Mouse (Mus musculus) adrenal gland, postnatal 4 days (tissue): ENCODE results near the gene Neurod2. TPM values are rescaled to one million over a fixed set of nuclear protein-coding genes. Genes with fewer than 3 reads are reported as not detected.

ENCODE experiments used
- DNase-seq, 2 experiments: peaks; one replicate each; pipeline ENCODE4 v3.0.0; 2021 to 2022; ENCODE audit warnings: low spot score in 2 of 2, mixed read lengths in 2 of 2
- total RNA-seq, 2 experiments: library from RNA; stranded (reverse); gene quantifications; 2 replicates each; pipeline ENCODE4 v1.2.3; 2021

The Neurod2 gene
- total RNA-seq, 2 experiments from 2014 or later, result 0.34 TPM; not detected in 1

DNA sequence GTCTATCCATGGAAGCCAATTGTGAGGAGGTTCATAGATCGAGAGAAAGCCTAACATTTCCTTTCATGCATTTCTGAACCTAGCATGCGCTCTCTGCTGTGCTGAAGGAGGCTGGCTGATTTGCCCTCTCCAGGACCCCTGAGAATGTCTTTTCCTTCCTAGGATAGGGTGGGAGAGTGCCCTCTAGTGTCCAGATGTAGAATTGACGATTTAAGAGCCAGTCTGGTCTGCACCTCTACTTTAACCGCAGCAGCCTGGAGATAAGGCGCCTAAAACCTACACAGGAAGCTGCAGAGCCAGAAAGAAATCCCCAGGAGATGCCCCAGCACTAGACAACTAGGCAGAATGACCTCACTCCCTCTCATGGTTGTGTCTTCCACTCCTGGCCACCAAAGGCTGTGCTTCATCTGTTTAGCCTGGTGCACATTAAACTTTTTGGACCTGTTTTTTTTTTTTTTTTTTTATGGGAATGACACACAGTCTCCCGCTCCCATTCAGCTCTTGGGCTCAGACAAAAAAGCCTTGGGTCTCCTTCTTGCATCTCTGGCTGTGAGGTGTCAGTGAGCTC lies 26.4 kb upstream of the Neurod2 start:
- DNase-seq, result no peak

DNA sequence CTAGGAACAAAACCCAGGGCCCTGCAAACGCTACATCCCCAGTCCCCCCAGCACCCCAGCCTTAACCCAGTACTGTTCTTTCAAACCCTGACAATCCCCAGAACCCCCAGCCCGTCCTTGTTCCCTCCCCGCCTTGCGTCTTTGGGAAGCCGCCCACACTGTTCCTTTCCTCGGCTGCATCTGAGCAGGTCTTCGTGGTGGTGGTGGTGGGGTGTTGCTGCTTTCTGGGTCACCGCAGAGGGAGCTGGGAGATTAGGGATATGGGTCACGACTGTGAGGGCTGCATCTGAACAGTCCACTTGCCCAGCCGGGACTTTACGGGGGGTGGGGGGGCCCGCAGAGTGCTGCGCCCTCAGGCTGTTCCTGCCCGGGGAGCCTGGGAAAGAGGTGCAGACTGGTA lies 25.0 kb upstream of the Neurod2 start:
- no peak for DNase-seq

DNA sequence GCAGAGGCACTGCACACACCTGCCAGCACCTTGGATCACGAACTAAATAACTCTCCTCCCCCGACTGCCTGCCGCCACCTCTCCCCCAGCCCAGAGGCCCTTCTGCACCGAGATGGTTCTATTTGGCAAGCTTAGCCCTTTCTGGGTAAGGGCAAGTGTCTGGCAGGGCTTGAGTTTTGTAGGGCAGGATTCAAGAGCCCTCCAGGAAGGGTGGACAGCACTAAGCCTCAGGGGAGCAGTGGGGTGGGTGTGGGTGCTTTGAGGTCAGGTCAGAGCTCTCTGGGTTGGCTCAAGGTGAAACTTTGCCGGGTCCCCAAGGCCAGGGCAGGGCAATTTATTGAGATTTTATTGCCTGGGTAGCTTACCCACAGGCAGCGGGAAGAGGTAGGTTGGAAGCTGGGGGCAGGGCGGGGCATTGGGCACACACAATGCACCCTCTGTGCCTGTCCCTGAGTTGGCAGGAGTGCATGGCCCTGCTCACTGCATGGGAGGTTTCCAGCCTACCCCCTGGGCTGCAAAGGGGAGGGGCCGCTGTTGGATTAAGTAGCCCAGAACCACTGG lies 24.3 kb upstream of the Neurod2 start:
- no peak for DNase-seq

DNA sequence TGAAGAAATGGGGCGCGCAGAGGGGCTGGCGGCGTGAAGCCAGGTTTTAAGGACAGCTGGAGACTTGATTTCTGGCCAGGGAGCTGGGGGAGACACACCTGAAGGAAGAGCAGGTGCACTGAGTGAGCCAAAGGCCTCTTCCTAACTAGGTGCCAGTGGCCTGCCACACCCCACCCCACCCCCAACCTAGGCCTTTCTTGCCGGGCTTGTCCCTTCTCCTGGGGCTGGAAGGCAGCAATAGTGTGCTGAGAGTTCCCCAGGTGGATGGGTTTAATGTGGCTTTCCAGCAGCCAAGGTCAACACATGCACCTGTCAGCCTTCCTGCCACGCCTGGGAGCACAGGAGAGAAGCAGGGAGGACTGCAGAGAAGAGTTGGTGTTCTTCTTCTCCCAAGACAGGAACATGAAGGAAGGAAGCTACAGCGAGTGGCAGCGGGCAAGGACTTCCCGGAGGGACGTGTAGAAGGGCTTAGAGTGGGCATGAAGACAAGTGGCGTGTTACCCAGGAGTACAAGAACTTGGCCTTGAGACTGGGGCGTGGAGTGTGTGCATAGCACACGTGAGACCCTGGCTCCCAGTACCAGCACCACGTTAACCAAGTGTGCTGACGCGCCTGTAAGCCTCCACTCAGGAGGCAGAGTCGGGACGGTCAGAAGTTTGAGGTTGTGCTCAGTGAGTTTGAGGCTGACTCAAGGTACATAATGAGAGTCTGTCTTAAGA lies 23.0 kb upstream of the Neurod2 start:
- DNase-seq, result no peak

DNA sequence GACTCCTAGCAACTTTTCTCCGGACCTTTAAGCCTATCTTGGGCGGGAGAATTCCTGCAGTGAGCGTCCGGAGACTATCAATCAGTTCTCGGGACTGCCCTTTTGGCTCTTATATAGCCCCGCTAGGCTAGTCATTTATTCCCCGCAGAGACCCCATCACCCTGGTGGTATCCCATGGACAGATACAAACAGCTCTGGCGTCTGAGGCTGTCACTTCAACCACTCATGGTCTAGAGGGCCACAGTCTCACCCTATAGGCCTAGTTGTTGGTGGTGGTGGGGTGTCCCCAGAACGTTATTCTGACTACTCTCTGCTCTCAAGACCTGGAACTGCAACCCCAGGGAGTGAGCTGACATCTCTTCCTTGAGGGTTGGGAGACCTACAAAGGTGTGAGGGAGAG lies 19.9 kb upstream of the Neurod2 start:
- DNase-seq, result no peak

DNA sequence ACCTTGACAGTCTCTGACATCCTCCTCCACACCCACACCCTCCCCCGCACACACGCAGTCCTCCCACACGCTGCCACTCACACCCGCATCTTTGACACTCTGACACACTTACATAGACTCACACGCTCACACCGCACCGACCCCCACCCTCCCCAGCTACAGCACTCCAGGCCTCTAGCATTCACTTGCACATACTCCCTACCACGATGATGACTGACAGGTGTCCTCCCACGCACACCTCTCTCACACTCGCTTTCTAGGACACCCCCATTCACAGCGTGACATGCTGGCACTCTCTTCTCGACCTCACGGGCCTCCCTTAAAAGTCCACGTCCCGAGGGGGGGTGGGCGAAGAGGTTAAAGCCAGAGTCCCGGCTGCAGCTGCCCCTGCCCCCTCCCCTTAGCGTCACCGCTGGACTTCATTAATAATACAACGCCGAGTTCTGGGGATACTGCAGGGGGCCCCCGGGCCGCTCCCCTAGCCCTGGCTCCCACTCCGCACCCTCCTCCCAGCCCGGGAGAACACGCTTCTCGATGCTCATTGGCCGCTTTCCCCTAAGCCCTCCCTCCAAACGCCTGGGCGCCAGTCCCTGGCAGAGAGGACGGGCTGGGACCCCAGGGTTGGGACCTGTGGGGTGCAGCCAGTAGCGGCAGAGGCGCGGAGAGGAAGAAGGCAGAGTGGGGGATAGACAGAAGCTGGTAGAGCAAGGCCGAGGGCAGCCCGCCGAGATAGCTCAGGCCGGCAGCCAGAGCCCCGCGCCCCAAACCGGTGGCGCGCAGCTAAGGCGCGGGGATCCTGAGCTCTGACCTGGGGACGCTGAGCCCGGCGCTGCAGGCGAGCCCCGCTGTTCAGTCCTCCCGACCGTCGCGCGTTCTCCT lies 18.9 kb upstream of the Neurod2 start, which contains the start of gene Ppp1r1b:
TSS of gene Ppp1r1b (plus strand) at position 322 of the 879 bp plus-strand sequence.
- DNase-seq, result no peak

DNA sequence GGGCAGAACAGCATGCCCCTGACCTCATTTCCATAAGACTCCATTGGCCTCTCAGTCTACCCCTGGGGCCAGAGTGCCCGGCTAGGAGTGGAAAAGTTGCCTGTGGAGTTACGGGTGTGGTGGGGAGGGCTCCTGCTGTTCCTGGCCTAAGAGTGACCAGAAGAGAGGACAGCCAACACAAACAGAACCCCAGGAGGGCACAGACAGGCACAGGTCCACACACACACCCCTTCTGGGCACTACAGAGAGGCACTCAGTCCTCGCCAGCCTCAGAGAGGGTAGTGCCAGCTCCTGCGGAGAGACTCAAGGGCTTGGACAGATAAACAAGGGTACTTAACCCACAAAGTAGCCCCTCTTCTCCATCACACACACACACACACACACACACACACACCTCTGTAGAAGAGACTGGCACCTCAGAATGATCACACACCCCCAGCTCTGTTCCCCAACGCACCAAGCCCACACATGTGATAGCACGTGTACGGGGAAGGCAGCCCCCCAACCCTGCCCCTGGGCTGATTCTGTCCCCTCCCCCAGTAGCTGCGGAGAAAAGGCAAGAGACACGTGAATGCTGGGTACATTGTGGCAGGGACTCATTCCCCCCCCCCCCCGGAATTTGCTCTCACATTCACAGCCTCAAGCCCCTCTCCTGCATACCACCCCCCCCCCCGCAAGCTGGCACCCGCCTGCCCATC lies 18.1 kb upstream of the Neurod2 start:
- no peak for DNase-seq

DNA sequence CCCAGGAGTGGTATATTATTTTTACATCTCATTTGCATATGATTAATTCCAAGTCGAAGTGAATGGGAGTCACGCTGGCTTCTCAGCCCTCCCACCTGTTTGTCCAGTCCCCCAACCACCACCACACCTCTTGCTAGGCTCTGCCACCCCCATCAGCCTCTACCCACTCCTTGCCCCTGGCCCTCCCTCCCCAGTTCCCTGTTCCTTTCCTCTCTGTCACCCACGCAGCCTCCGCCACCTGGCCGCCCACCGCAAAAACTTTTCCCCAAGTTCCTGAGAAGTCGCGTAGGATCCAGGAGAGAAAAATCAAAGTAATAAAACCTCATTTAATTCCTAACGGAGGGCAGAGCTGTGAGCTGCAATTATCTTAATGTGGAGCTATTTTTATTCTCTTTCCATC lies 16.7 kb upstream of the Neurod2 start:
- DNase-seq, result no peak

DNA sequence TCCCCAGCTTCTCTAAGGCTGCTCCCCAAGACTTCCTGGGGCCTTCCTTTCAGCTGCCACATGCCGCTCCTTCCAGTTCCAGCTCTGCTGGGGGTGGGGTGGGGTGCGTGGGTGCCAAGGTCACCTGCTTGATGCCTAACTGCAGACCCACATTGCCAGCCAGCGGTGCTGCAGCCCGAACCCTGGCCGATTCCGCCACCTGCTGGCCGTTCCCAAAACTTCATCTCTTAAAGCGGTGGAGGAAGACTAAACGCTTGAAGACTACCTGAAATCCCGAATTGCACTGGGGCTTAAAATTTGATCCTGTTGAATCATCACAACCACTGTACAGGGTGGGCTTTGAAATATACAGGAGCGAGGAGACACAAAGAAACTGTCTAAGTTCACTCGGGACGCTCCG lies 15.8 kb upstream of the Neurod2 start:
- DNase-seq, result peak; percentile 58 to 69

DNA sequence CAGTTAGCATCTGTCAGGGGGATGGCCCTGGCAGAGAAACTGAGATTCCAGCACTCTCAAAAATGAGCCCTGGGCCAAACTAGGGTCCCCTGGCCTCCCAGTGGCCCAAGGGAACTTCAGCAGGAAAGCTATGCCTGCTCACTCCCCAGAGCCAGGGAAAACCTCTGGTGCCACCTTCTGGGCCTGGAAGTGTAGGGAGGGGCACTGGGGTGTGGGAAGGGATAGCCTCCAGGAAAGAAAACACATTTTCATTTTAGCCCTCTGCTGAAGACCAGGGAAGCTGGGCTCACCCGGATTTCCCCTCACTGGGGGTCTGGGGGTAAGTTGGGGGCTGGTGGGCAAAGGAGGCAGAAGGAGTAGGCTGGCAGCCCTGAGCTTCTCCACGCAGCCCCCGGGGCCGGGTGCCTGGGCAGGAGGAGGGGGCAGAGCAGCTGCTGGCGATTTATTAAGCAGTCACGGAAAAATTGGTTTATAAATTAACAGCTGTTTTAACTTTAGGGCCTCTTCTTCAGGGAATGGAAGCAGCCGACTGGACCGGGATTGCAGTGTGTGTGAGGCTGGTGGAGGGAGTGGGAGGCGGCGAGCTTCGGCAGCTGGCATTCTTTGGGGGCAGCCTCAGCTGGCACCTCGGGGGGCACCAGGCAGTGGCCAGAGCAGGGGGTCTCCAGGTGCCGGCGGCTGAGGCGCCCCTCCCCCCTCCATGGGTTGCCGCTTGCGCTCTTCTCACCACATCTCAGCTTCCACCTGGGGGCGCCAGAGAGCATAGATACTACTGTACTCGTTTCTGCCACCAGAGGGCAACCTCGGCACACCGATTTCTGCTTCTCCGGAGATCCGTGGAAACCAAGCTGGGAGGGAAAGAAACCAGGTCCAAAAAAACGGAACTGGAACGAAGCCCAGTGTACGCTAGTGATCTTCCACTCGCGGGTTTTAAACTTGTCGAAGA lies 12.8 kb upstream of the Neurod2 start:
- peak; percentile 92 to 94 for DNase-seq

DNA sequence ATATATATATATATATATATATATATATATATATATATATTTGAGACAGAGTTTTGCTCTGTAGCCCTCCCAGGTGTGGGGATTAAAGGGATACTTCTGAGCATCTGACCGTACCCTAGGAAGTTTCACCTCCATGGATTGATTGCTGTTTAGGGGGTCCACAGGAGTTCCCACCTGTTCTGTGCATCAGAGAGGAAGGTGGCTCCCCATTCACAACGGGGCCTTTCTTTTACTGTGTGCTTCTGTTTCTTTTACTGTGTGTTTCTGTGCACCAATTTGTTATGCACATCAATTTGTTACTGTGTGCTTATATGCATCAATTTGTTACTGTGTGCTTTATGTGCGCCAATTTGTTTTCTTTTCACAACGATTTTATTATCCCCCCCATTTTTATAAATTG lies 11.7 kb upstream of the Neurod2 start:
- DNase-seq, result no peak

DNA sequence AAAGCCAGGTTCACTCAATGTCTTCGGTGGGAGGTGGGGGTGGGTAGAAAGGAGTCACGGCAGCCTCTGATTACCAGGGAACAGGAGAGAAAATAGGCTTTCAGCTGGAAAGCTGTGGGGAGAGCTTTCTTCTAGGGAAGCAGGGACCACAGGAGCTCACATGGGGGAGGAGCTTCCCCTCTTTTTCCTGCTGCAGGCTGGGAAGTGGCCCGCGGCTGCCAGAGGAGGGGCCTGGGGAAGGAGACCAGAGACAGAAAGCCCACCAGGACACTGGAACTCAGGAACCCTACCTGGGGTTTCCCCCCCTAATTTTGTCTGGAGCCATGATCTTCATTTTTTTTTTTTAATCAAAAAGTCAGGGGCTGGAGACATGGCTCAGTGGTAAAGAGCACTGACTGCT lies 11.1 kb upstream of the Neurod2 start:
- no peak for DNase-seq

DNA sequence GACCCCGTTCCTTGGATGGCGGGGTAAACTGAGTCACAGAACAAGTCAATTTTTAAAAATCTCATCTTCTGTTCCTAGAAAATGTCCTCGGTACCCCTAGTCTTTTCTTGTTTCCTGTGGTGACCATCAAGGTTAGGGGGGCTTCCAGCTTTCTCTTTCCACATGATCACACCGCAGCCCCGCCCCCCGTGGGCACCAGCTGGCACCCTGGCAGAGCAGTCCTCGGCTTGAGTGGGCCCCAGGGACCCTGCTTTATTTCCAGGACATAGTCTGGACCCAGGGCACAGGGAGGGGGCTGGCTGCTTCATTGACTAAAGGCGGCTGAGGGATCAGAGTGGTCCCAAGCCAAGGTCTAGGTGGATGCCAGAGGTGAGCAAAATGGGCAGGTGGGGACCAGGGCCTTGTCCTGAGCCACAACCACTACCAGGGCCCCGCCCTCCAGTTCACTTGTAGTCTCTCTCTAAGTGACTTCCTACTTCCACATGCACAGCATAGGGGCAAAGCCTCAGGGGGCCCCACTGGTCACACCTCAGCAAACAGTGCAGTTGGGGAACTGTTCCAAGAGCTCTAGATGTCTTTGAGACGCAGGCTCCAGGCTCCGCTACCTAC lies 10.3 kb upstream of the Neurod2 start:
- DNase-seq, result no peak

DNA sequence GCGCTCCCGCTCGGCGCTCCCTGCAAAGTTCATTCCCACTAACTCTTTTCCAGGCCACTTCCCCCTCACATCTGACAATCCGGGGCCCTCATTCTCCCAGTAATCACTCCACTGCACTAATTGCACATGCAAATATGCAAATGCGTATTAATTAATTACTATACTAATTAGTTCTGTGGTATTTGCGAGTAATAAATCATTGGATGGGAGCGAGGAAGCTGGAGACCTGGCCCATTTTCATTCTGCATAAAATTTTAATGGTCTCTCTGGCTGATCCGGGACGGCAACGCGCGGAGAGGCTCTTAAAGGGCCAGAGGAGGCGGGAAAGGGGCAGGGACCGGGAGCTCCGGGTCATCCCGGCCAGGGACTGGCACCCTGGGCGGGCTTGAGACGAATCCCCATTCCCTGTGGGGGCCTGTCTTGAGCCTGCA lies 9.6 kb upstream of the Neurod2 start:
- DNase-seq, result no peak

DNA sequence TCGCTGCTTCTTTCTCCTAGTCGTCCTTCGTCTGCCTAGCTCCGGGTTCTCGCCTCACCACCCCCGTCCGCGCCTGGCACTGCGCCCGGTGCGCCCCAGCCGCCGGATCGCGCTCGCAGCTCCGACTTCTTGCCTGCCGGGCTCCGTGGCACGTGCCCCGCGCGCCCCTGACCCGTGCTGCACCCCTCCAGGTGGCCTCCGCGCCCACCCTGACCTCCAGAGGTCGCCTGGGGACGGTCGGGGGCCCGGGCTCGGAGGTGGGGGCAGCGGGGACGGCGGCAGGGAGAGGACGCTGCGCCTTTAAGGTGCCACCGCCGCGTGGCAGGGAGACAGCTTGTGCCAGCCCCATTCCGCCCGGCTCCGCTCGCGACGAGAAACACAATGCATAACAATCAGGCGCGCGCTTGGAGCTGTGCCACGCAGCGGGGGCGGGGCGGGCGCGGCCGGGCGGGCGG lies 9.1 kb upstream of the Neurod2 start:
- DNase-seq, result no peak

DNA sequence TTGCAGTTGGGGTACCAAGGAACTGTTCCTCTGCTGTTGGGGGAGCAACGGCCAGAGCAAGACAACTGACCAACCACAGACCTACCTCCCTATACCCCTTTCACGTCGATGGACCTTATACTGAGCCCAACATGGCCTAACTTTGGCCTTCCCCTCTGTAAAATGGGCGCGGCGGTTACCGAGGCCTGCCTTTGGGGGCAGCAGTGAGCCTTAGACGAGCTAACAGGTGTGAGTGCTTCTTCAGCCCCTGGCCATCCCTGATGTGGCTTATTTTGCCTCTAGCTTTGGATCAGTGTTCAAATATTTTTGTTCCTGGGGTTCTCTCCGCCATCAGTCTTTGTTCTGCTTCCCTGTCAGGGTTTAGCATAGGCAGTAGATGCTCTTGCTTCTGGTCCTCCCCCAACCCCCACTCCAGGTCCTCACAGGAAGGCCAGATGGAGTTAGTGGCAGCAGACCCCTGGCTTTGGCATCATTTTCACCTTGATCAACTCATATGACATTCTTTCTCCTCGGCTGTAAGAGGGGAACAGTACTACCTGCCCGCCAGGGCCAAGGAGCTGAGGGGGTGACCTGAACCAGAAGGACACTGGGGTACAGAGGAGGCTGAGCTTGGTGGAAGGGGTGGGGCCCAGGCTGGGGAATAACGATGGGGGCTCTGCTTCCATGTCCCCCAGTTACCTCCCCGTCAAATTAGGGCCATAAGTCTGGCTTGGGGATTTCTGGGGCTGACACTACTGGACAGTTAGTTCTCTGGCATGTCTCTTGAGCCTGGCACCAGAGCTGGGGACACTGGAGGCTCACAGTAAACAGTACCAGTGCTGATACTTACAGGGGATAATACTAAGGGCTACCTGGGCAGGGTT lies 7.0 kb upstream of the Neurod2 start:
- no peak for DNase-seq

DNA sequence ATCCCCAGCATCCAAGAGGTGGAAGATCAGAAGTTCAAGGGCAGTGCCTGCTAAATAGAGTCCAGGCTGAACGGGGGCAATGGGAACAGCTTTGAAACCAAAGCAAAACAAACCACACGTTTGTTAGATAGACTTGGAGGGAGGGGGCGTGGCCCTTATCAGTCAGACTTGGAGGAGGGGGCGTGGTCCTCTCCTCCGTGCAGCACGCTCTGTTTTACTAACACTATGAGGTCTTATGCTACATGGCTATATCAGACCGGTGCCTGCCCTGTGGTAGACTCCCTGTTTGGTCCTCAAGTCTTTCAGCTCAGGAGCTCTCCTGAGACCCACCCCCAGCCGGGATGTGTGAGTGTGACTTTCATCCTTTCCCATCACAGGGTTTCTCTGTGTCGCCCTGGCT lies 5.8 kb upstream of the Neurod2 start:
- no peak for DNase-seq

DNA sequence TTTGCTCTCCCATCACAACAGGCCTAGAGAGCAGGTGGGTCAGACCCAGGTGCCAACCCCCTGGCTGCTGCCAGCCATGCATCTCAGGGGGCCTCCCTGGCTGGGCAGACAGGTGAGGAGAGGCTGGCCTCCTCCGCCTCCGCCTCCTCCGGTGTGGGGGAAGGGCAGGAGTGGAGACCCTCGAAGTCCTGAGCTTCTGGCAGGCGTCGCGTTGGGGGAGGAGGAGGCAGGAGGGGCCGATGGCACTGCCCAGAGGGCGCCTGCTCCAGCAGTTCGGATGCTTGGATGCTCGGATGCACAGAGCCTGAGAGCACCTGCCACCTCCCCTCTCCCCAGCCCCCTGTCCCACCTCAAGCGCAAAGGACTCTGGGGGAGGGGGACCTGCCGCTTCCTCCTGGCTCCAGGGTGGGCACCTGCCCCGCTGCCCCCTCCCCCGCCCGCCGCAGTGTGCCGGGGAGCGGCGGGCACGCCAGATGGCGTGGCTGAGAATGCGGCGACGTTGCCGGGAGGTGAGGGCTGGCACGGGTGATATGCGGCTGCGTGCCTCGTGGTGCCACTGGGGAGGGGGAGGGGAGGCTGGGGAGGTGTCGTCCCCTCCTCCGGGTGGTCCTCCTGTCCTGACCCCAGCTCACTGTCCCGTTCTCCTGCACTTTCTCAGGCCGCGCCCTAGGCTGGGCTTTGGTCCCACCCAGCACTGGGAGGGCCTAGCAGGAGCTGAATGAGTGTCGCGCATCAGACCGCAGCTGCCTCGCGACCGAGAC lies 4.7 kb upstream of the Neurod2 start:
- no peak for DNase-seq
